Mouse (Mus musculus) stomach, postnatal 0 days (tissue): Measurements from ENCODE around the gene Rnf114.

ENCODE experiments used
- CTCF ChIP-seq: IDR thresholded peaks from 2 replicates; pipeline ENCODE4 v1.5.1; 2016; ENCODE audit warnings: antibody characterized with exemption, low read depth, mild to moderate bottlenecking, moderate library complexity
- EP300 ChIP-seq: optimal IDR thresholded peaks from 2 replicates; pipeline ENCODE3; 2016; ENCODE audit warnings: antibody characterized with exemption

GRCm38 (mm10) chr2:167514641-167515040, 22.2 kb downstream of the Rnf114 start:
- TF ChIP-seq CTCF (no peak), EP300 (no peak)
